Mouse (Mus musculus) mammary gland, adult 2 months (tissue): ENCODE measurements around the gene Lmo2. TPM values are rescaled to one million over a fixed set of nuclear protein-coding genes. Genes with fewer than 3 reads are reported as not detected.

Experiments
- polyA plus RNA-seq: library from polyadenylated mRNA; depleted of rRNA; stranded (reverse); fragments of >200 nt; gene quantifications from 2 replicates; pipeline ENCODE4 v1.2.3, GENCODE M21; 2012; ENCODE audit warnings: low replicate concordance; rRNA removed

The Lmo2 gene
- polyA plus RNA-seq, result 22.7 and 46.2 TPM in 2 replicates

DNA sequence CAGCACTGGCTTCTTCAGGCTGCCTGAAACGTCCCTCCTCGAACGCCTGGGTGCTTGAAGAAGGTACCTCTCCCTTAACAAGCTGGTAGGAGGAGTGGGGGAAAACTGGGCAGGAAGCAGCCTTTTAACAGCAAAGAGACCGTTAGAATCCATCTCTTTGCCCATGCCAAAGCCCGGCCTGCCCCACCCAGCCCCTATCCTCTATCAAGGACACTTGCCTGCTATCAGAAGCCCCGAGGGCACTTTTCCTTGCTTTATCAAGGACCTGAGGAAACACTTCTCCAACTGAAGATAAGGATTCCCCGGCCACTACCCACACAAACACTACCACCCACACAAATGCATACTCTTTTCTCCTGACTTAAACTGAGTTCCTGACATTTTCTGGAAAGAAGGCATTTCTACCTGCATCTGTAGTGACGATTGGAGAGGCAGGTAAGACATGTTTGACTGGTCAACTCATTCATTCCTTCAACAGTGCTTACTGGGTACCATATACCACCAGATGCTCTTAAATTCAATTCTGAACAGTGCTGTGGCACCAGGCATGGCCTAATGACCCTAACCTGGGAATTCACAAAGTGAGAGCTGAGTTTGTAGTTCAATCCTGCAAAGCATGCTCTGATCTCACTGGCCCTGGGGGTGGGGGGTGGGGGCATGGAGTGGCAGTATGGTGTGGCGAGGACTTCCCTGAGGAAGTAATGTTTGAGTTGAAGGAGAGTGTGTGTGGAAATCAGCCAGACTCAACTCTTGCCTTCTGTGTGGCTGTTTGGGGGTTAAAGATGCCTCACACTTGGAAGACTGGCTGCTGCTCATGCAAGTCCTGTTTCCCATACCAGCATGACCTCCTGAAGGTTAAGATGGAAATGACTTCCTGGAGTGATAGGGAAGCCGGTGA lies at the start of gene Lmo2:
TSS of gene Lmo2 (plus strand) at position 338 of the 898 bp plus-strand sequence.

DNA sequence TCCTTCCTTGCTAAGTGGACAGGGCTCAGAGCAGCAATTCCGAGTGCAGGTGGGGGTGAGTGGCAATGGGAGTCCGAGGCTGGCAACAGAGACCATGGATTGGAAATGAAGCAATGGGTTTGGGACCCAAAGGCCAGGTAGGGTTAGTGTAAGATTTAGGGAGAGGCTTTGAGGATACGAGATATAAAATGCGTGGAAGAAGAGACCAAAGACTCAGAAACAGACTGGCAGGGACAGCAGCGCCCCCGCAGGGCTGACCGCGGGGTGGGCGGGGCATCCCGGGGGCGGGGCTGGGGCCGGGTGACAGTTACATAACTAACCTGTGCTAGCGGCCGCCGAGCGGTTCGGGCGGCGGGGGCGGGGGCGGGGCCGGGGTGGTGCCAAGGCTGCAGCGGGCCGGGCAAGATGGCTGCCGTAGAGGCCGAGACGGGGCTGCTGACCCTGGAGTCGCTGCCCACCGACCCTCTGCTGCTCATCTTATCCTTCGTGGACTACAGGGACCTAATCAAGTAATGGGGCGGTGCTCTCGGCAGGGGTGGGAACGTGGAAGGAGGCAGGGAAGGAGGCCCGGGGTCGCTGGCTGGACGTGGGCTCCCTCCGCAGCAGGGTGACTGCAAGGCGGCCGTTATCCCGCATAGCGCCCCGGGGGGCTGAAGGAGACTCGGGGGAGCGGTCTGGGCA lies 69.8 kb downstream of the Lmo2 start, which contains the start of gene Fbxo3:
TSS of gene Fbxo3 (plus strand) at position 264 of the 681 bp plus-strand sequence.

DNA sequence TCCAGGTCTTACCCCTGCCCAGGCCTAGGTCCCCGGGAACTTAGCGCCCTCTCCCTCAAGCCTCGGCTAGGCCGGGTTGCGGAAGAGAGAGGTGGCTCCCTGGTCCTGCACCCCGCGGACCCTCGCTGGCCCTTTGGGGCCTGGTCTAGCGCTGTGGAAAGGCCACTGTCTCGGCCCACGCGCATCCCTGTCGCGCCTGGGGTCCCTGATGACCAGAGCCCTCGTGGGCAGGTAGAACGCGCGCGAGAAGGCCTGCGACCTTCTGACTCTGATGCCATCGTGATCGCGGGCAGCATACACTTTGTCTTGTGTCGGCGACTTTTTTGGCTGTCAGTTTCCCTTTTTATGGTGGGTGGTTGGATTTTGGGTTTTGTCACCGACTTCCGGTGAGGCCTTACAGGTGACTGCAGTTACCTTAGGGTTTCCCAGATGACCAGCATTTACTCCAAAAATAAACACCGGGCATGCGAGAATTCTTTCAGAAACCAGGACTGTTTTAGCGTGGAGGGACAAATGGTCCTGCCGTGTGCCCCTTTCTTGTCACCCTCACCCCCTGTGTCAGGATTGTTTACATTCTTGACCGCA lies 70.4 kb downstream of the Lmo2 start, which contains the start of gene 4931422A03Rik:
TSS of gene 4931422A03Rik (minus strand) at position 223 of the 585 bp plus-strand sequence.

Other genes starting within 250 kb of the Lmo2 start
- 49.9 and 58.7 TPM in 2 replicates for gene Nat10, start 196.7 kb upstream of the Lmo2 start, polyA plus RNA-seq
- 128 and 155 TPM in 2 replicates for gene Caprin1, start 160.3 kb upstream of the Lmo2 start, polyA plus RNA-seq
- 10.3 and 32.9 TPM in 2 replicates for gene Fbxo3, start 69.7 kb downstream of the Lmo2 start, polyA plus RNA-seq
- gene 4931422A03Rik, start 70.4 kb downstream of the Lmo2 start, polyA plus RNA-seq, result not detected in 2 replicates
- 0.10 and 0.26 TPM in 2 replicates for gene Gm10912, start 107.8 kb downstream of the Lmo2 start, polyA plus RNA-seq
- gene Gm10799, start 110.6 kb downstream of the Lmo2 start, polyA plus RNA-seq, result not detected in 2 replicates
- gene Cd59b, start 111.9 kb downstream of the Lmo2 start, polyA plus RNA-seq, result 6.8 and 30.8 TPM in 2 replicates
- 13.7 and 52.6 TPM in 2 replicates for gene Cd59a, start 137.8 kb downstream of the Lmo2 start, polyA plus RNA-seq
- gene A930018P22Rik, start 164.8 kb downstream of the Lmo2 start, polyA plus RNA-seq, result 0.36 and 1.7 TPM in 2 replicates